Mouse (Mus musculus): ENCODE results near the gene Crb1.

Gene Crb1

GRCm38 (mm10) chr1:139340178-139340859 is 36.6 kb downstream of the Crb1 start:
- in situ Hi-C loops (cut with MboI; ENCODE audit: unreplicated experiment in 2 of 2) = loop anchor here (10.0 kb wide), 2 partner anchors 64 to 506 kb away; no protein-coding TSS in a partner anchor

GRCm38 (mm10) chr1:139336997-139337396 is 39.9 kb downstream of the Crb1 start:
- in situ Hi-C loops (cut with MboI; ENCODE audit: unreplicated experiment in 2 of 2) = no loop called here

GRCm38 (mm10) chr1:139328811-139329210 is 48.1 kb downstream of the Crb1 start:
- in situ Hi-C loops (cut with MboI; ENCODE audit: unreplicated experiment in 2 of 2) = no loop called here

- in situ Hi-C loops (cut with MboI; ENCODE audit: unreplicated experiment in 2 of 2) = no loop called here
These were observed 48.6 kb downstream of the Crb1 start for GRCm38 (mm10) chr1:139328286-139328685.

- in situ Hi-C loops (cut with MboI; ENCODE audit: unreplicated experiment in 2 of 2) = no loop called here
These were observed 51.5 kb downstream of the Crb1 start for GRCm38 (mm10) chr1:139325378-139325777.

GRCm38 (mm10) chr1:139319798-139320197 is 57.1 kb downstream of the Crb1 start:
- in situ Hi-C loops (cut with MboI; ENCODE audit: unreplicated experiment in 2 of 2) = loop anchor here in 1 of 2 experiments (25.0 kb wide), 1 partner anchor 1218 kb away; no protein-coding TSS in a partner anchor

- in situ Hi-C loops (cut with MboI; ENCODE audit: unreplicated experiment in 2 of 2) = loop anchor here in 1 of 2 experiments (25.0 kb wide), 1 partner anchor 1223 kb away; no protein-coding TSS in a partner anchor
These were observed 62.5 kb downstream of the Crb1 start for GRCm38 (mm10) chr1:139314297-139314874.

GRCm38 (mm10) chr1:139308915-139309314 is 68.0 kb downstream of the Crb1 start:
- in situ Hi-C loops (cut with MboI; ENCODE audit: unreplicated experiment in 2 of 2) = loop anchor here in 1 of 2 experiments (25.0 kb wide), 1 partner anchor 1228 kb away; no protein-coding TSS in a partner anchor

- in situ Hi-C loops (cut with MboI; ENCODE audit: unreplicated experiment in 2 of 2) = loop anchor here in 1 of 2 experiments (25.0 kb wide), 1 partner anchor 1235 kb away; no protein-coding TSS in a partner anchor
These were observed 74.4 kb downstream of the Crb1 start for GRCm38 (mm10) chr1:139302519-139302918.

- in situ Hi-C loops (cut with MboI; ENCODE audit: unreplicated experiment in 2 of 2) = loop anchor here in 1 of 2 experiments (25.0 kb wide), 1 partner anchor 1235 kb away; no protein-coding TSS in a partner anchor
These were observed 75.1 kb downstream of the Crb1 start for GRCm38 (mm10) chr1:139301830-139302229.

- in situ Hi-C loops (cut with MboI; ENCODE audit: unreplicated experiment in 2 of 2) = no loop called here
These were observed 84.9 kb downstream of the Crb1 start for GRCm38 (mm10) chr1:139292023-139292422.

GRCm38 (mm10) chr1:139291593-139291992 is 85.3 kb downstream of the Crb1 start:
- in situ Hi-C loops (cut with MboI; ENCODE audit: unreplicated experiment in 2 of 2) = no loop called here

- in situ Hi-C loops (cut with MboI; ENCODE audit: unreplicated experiment in 2 of 2) = no loop called here
These were observed 100.1 kb downstream of the Crb1 start for GRCm38 (mm10) chr1:139276619-139277320.

- in situ Hi-C loops (cut with MboI; ENCODE audit: unreplicated experiment in 2 of 2) = loop anchor here (5.0 to 25.0 kb wide), 7 partner anchors 96 to 1141 kb away; no protein-coding TSS in a partner anchor
These were observed 109.1 kb downstream of the Crb1 start for GRCm38 (mm10) chr1:139267844-139268243.

- in situ Hi-C loops (cut with MboI; ENCODE audit: unreplicated experiment in 2 of 2) = loop anchor here (10.0 to 25.0 kb wide), 3 partner anchors 109 to 1127 kb away; no protein-coding TSS in a partner anchor
These were observed 112.7 kb downstream of the Crb1 start for GRCm38 (mm10) chr1:139264245-139264644.

- in situ Hi-C loops (cut with MboI; ENCODE audit: unreplicated experiment in 2 of 2) = loop anchor here (10.0 to 25.0 kb wide), 3 partner anchors 108 to 1126 kb away; no protein-coding TSS in a partner anchor
These were observed 113.7 kb downstream of the Crb1 start for GRCm38 (mm10) chr1:139263158-139263557.

- in situ Hi-C loops (cut with MboI; ENCODE audit: unreplicated experiment in 2 of 2) = loop anchor here in 1 of 2 experiments (25.0 kb wide), 1 partner anchor 1118 kb away; no protein-coding TSS in a partner anchor
These were observed 121.3 kb downstream of the Crb1 start for GRCm38 (mm10) chr1:139255581-139255980.

GRCm38 (mm10) chr1:139252041-139252440 is 124.9 kb downstream of the Crb1 start:
- in situ Hi-C loops (cut with MboI; ENCODE audit: unreplicated experiment in 2 of 2) = loop anchor here in 1 of 2 experiments (25.0 kb wide), 1 partner anchor 1115 kb away; no protein-coding TSS in a partner anchor

- in situ Hi-C loops (cut with MboI; ENCODE audit: unreplicated experiment in 2 of 2) = no loop called here
These were observed 127.7 kb downstream of the Crb1 start for GRCm38 (mm10) chr1:139249159-139249558.

- in situ Hi-C loops (cut with MboI; ENCODE audit: unreplicated experiment in 2 of 2) = no loop called here
These were observed 130.0 kb downstream of the Crb1 start for GRCm38 (mm10) chr1:139246723-139247380.
